ENCODE assay signal across 8 mouse cellular contexts in genomic region chr3:84696428-84696917, GRCm38 (mm10). TPM values are rescaled to one million over a fixed set of nuclear protein-coding genes. Genes with fewer than 3 reads are reported as not detected.
DNase-seq lines count a peak whose midpoint lies in the region; ATAC-seq lines count a peak whose summit lies in the region.

No protein-coding gene starts in this region.

- DNase-seq in gastrocnemius, postnatal 10 days, result peak; percentile 6
- no peak for DNase-seq in gastrocnemius, postnatal 36 days
- peak; percentile 69 for DNase-seq in 3134 (ENCODE audit: extremely low read depth, insufficient read length, low spot score)
- DNase-seq in adrenal gland, adult 8-10 months, result peak; percentile 60
- DNase-seq in lung, postnatal 10 days, result peak; percentile 76

- peak overlapping the region; percentile 63 for H3K27ac ChIP-seq in hindbrain, embryonic 13.5 days

- no peaks in the 10 kb centered on the region for H3K9me3 ChIP-seq in hindbrain, embryonic 13.5 days

- ATAC-seq in hindbrain, embryonic 13.5 days (ENCODE audit: low FRiP score), result peak; percentile 41; the same call in 1 of the 2 replicates
- no peak for ATAC-seq in megakaryocyte-erythroid progenitor cell, adult 5-6 weeks (replicated peaks; ENCODE audit: low FRiP score, low TSS enrichment, poor library complexity, severe bottlenecking)
- no peak for ATAC-seq in CD4-positive, CD25-positive, alpha-beta regulatory T cell, adult 4 months

- peak overlapping the region; percentile 37 for H3K4me2 ChIP-seq in hindbrain, embryonic 13.5 days

- intact Hi-C loops in gastrocnemius, postnatal 36 days (cut with DNase I), result no loop called here

- H3K4me3 ChIP-seq in hindbrain, embryonic 13.5 days, result no peak overlapping the region

- H3K27me3 ChIP-seq in hindbrain, embryonic 13.5 days, result no peaks in the 10 kb centered on the region

- H3K4me1 ChIP-seq in hindbrain, embryonic 13.5 days (replicated peaks), result peaks cover 16% of the 10 kb centered on the region

- peak overlapping the region; percentile 53 for H3K9ac ChIP-seq in hindbrain, embryonic 13.5 days

- H3K36me3 ChIP-seq in hindbrain, embryonic 13.5 days, result no peaks in the 10 kb centered on the region

- WGBS in hindbrain, embryonic 13.5 days, result 29% methylated on average over 18 of the region's 18 CpGs

RNA-seq across cellular contexts. Expression of gene Tmem154, which starts 30.5 kb away (rescaled TPM):
- total RNA-seq in gastrocnemius, postnatal 10 days (2021), result 1 to 10 TPM; 2.1 to 3.1 TPM
- under 1 TPM; 0.33 to 0.57 TPM for total RNA-seq in gastrocnemius, postnatal 36 days (2021)
- 1 to 10 TPM; 2.2 to 3.8 (median 2.9) TPM for total RNA-seq in adrenal gland, adult 8-10 months (2022)
- 0.53 and 0.60 TPM in 2 replicates for polyA plus RNA-seq in hindbrain, embryonic 13.5 days (2015; fragmentation: Nextera tagmentation; extraction: Ambion mirVana)
- total RNA-seq in megakaryocyte-erythroid progenitor cell, adult 5-6 weeks (2014; fragmentation: Nextera tagmentation), result 0.47 and 1.2 TPM in 2 replicates
- 0.19 and 20.9 TPM in 2 replicates for total RNA-seq in megakaryocyte-erythroid progenitor cell, adult 5-6 weeks (2017)
- polyA plus RNA-seq in CD4-positive, CD25-positive, alpha-beta regulatory T cell, adult 4 months (2017; shearing (Covaris generic)), result 100 to 1,000 TPM; 140 to 141 TPM

Comparison
In these comparisons a context has a peak if more than half of its experiments do, and no peak if none do; other contexts are left out.
1. DNase-seq: peak in gastrocnemius, postnatal 10 days (single experiment), 3134 (single experiment), adrenal gland, adult 8-10 months (single experiment) and lung, postnatal 10 days (single experiment); none in gastrocnemius, postnatal 36 days (0 of 2).